Mouse (Mus musculus): ENCODE measurements at regions not wholly inside any gene's neighbourhood (a gene's known extent, or its start where the extent isn't known, plus 50 kb on each side); places are given as distances from the start of the nearest gene placed in this dataset.

DNA sequence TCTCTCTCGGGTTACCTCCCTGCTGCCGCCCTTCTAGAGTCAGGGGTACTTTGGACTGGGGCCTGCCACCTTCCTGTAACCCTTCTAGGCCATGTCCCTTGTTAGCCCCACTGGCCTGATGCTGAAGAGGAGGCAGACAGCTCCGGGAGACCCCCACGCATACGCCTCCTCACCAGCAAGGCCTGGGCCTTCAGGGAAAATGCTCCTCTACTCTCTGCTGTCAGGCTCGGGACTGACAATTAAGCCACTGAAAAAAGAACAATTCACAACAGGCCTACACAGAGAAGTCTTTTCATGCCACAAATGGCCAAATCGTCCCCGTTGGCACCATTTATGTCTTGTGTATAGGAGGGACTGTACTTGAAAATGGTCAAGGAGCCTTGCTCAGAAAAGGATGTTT is 161.9 kb upstream of the Topaz1 start:
- no peak for TF ChIP-seq CTCF (IDR thresholded peaks at IDR 0.05; ENCODE audit: borderline replicate concordance, extremely low read depth, insufficient read depth, insufficient read length)
- no peak for TF ChIP-seq POLR2A (IDR thresholded peaks at IDR 0.05; ENCODE audit: borderline replicate concordance, extremely low read depth, insufficient read depth, insufficient read length, poor library complexity, severe bottlenecking)
